Mouse (Mus musculus): ENCODE results near the gene Dse. TPM values are rescaled to one million over a fixed set of nuclear protein-coding genes. Genes with fewer than 3 reads are reported as not detected.

Gene Dse
- polyA plus RNA-seq, 1 experiment from 2014 or later, result 5.8 TPM

DNA sequence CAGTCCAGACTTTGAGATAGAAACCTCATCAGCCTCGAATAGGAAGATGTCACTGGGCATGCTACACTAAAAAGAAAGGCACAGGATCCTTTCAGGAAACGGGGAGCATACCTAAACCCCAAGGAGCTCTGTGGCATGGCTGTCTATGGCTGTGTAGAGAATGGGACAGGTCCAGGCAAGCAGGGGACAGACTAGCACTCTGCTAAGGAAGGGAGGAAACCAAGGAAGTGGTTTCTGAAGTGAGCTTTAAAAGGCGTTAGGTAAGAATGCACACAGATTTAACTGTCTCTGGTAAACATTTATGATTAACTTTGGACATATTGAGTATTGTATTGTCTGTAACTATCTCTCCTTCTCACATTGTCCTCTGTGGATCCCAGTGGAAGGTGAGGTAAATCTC lies 10.2 kb downstream of the Dse start:
- Histone ChIP-seq H3K9me3 (ENCODE audit: low read length) (no peaks in the 10 kb centered on the region), H3K4me3 (ENCODE audit: low read depth, low read length) (no peak overlapping the region), H3K27me3 (ENCODE audit: insufficient read depth, low read length) (no peaks in the 10 kb centered on the region), H3K9ac (replicated peaks) (no peak overlapping the region), H3K4me2 (ENCODE audit: low read depth, low read length) (no peak overlapping the region), H3K36me3 (replicated peaks; ENCODE audit: insufficient read depth, low read length) (no peaks in the 10 kb centered on the region), H3K4me1 (ENCODE audit: insufficient read depth) (0 out of 2 replicates have a peak, but pooled peaks cover 8% of the 10 kb centered on the region), H3K27ac (ENCODE audit: low read depth) (no peak overlapping the region)
- ATAC-seq, result no peak
- TF ChIP-seq CTCF (IDR thresholded peaks at IDR 0.05; ENCODE audit: low read depth) (no peak), EP300 (IDR thresholded peaks at IDR 0.05; ENCODE audit: low read depth) (no peak)
- WGBS (ENCODE audit: insufficient replicate concordance), result 28% methylated on average over 3 of the region's 3 CpGs
- no peak for DNase-seq

DNA sequence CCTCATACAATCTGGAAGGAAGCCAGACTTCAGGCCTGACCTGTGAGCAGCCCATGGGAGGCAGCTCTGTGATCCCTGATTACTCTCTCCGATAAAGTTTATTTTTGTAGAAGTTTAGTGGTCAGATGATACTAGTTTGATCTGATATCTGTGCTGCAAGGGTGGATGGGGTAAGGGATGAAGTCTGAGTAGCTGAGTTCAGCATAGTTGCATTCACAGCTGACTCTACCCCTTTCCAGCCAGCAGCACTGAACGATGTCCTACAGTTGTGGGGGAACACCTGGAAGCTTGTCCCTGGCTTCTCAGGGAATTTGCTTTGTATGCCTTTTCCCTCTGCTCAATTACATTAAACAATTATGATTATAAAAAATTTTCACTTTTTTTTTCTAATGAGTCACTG lies 12.6 kb downstream of the Dse start:
- Histone ChIP-seq H3K4me2 (ENCODE audit: low read depth, low read length) (no peak overlapping the region), H3K27ac (ENCODE audit: low read depth) (no peak overlapping the region), H3K27me3 (ENCODE audit: insufficient read depth, low read length) (no peaks in the 10 kb centered on the region), H3K4me3 (ENCODE audit: low read depth, low read length) (no peak overlapping the region), H3K9ac (replicated peaks) (no peak overlapping the region), H3K9me3 (ENCODE audit: low read length) (no peaks in the 10 kb centered on the region), H3K36me3 (replicated peaks; ENCODE audit: insufficient read depth, low read length) (no peaks in the 10 kb centered on the region), H3K4me1 (ENCODE audit: insufficient read depth) (0 out of 2 replicates have a peak, but pooled peaks cover 8% of the 10 kb centered on the region)
- DNase-seq (no peak), ATAC-seq (no peak)
- TF ChIP-seq CTCF (IDR thresholded peaks at IDR 0.05; ENCODE audit: low read depth) (no peak), EP300 (IDR thresholded peaks at IDR 0.05; ENCODE audit: low read depth) (no peak)
- 46% methylated on average over 2 of the region's 2 CpGs for WGBS (ENCODE audit: insufficient replicate concordance)

DNA sequence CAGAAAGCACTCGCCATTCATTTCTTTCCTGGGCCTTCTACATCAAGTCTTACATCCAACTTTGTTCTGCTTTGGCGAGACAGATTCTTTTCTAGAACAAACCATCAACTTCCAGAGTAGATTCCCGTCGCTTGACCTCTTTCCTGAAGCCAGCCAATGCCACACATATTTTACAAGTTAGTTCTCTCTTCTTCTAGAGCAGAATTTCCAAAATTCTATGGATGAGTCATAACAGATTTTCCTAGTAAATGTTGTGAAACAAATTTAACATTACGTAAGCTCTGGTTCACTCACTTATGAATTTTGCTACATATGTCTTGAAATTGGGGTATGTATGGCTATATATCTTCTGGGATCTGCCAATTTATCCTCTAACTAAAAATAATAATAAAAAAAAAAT lies 13.0 kb downstream of the Dse start:
- Histone ChIP-seq H3K9me3 (ENCODE audit: low read length) (no peaks in the 10 kb centered on the region), H3K27ac (ENCODE audit: low read depth) (no peak overlapping the region), H3K4me3 (ENCODE audit: low read depth, low read length) (no peak overlapping the region), H3K36me3 (replicated peaks; ENCODE audit: insufficient read depth, low read length) (no peaks in the 10 kb centered on the region), H3K4me2 (ENCODE audit: low read depth, low read length) (no peak overlapping the region), H3K4me1 (ENCODE audit: insufficient read depth) (peaks cover 8% of the 10 kb centered on the region; the same call in 1 of the 2 replicates), H3K9ac (replicated peaks) (no peak overlapping the region), H3K27me3 (ENCODE audit: insufficient read depth, low read length) (no peaks in the 10 kb centered on the region)
- TF ChIP-seq EP300 (IDR thresholded peaks at IDR 0.05; ENCODE audit: low read depth) (no peak), CTCF (IDR thresholded peaks at IDR 0.05; ENCODE audit: low read depth) (no peak)
- WGBS (ENCODE audit: insufficient replicate concordance), result 71% methylated on average over 5 of the region's 5 CpGs
- ATAC-seq (no peak), DNase-seq (no peak)

DNA sequence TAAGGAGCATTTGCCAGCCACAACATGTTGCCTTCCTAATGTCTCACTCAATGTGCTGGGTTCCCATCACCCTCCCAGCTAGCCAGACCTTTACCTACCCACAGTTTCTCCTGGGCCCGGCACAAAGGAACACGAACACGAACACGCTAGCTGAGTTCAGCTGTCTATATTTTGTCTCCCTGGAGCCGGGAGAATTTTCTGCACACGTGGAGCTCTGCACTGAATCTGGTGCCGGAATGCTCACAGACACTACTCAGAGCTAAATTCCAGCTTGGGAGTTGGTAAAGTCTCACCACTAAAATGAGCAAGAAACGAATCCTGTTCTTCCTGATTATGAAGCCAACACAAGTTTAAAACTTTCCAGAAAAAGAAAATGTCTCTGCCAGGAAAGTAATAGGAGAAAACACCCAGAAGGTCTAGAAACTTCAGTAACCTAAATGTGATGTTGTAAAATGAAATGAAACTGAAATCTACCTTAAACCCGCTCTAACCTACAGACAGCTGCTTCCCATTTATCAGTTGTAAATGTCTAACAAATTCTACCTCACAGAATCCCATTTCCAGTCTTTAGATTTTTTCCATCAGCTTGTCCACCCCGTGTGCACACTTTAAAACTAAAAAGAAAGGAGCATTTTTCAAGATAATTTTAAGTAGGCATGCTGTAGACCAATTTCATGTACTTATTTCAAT lies 20.8 kb downstream of the Dse start:
- Histone ChIP-seq H3K27ac (ENCODE audit: low read depth) (no peak overlapping the region), H3K36me3 (replicated peaks; ENCODE audit: insufficient read depth, low read length) (no peaks in the 10 kb centered on the region), H3K4me3 (ENCODE audit: low read depth, low read length) (no peak overlapping the region), H3K4me2 (ENCODE audit: low read depth, low read length) (0 out of 2 replicates have a peak overlapping the region, but pooled peaks have one; percentile 9), H3K9me3 (ENCODE audit: low read length) (no peaks in the 10 kb centered on the region), H3K4me1 (ENCODE audit: insufficient read depth) (peaks cover 2% of the 10 kb centered on the region; the same call in 1 of the 2 replicates), H3K27me3 (ENCODE audit: insufficient read depth, low read length) (no peaks in the 10 kb centered on the region), H3K9ac (replicated peaks) (no peak overlapping the region)
- no peak for TF ChIP-seq CTCF (IDR thresholded peaks at IDR 0.05; ENCODE audit: low read depth)
- TF ChIP-seq EP300 (IDR thresholded peaks at IDR 0.05; ENCODE audit: low read depth), result no peak
- DNase-seq (no peak), ATAC-seq (no peak)
- WGBS (ENCODE audit: insufficient replicate concordance), result 75% methylated on average over 10 of the region's 10 CpGs

DNA sequence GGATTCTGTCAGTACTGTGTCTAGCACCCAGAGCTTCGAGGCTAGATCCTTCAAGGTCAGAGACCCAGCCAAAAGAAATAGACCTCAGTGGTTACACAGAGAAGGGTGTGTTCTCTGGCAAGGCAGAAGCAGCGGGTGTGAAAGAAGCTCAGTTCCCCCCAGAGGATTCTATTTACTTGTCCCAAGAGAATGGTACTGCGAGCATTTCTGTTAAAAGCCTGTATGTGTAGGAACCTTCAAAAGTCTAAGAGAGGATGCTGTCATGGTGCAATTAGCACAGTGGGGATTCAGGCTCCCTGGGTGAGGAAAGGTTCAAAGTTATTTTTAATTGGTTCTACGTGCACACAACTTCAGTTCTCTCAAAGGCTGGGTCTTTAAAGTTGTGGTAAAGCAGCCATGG lies 22.0 kb downstream of the Dse start:
- H3K4me3 ChIP-seq (ENCODE audit: low read depth, low read length), result no peak overlapping the region
- no peaks in the 10 kb centered on the region for H3K9me3 ChIP-seq (ENCODE audit: low read length)
- TF ChIP-seq CTCF (IDR thresholded peaks at IDR 0.05; ENCODE audit: low read depth), result no peak
- TF ChIP-seq EP300 (IDR thresholded peaks at IDR 0.05; ENCODE audit: low read depth), result no peak
- no peak overlapping the region for H3K4me2 ChIP-seq (ENCODE audit: low read depth, low read length)
- H3K9ac ChIP-seq (replicated peaks), result no peak overlapping the region
- H3K36me3 ChIP-seq (replicated peaks; ENCODE audit: insufficient read depth, low read length), result no peaks in the 10 kb centered on the region
- ATAC-seq, result no peak
- peaks cover 2% of the 10 kb centered on the region; the same call in 1 of the 2 replicates for H3K4me1 ChIP-seq (ENCODE audit: insufficient read depth)
- 52% methylated on average over 4 of the region's 4 CpGs for WGBS (ENCODE audit: insufficient replicate concordance)
- H3K27ac ChIP-seq (ENCODE audit: low read depth), result no peak overlapping the region
- H3K27me3 ChIP-seq (ENCODE audit: insufficient read depth, low read length), result no peaks in the 10 kb centered on the region
- no peak for DNase-seq

DNA sequence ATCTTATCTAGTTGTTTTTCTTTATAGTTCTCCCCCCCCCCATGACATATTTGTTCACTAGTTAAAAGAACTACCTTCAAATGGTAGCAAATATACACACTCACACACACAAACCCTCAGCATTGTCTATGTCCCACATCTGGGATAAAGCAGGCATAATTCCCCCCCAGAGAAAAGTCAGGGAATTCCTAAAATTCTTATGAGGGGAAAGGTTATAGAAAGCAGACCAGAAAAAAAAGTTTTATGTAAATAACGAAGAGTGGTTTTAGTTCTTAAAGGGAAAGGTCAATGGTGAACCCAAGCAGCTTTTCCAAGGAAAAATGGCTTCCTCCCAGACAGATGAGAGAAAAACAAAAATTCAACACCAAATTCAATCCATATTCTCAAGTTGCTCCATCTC lies 22.6 kb downstream of the Dse start:
- WGBS (ENCODE audit: insufficient replicate concordance), result 45% methylated on average over 1 of the region's 1 CpGs
- Histone ChIP-seq H3K36me3 (replicated peaks; ENCODE audit: insufficient read depth, low read length) (no peaks in the 10 kb centered on the region), H3K9me3 (ENCODE audit: low read length) (no peaks in the 10 kb centered on the region), H3K27ac (ENCODE audit: low read depth) (no peak overlapping the region), H3K27me3 (ENCODE audit: insufficient read depth, low read length) (no peaks in the 10 kb centered on the region), H3K4me2 (ENCODE audit: low read depth, low read length) (no peak overlapping the region), H3K9ac (replicated peaks) (no peak overlapping the region), H3K4me1 (ENCODE audit: insufficient read depth) (peaks cover 2% of the 10 kb centered on the region; the same call in 1 of the 2 replicates), H3K4me3 (ENCODE audit: low read depth, low read length) (no peak overlapping the region)
- no peak for DNase-seq
- no peak for ATAC-seq
- TF ChIP-seq EP300 (IDR thresholded peaks at IDR 0.05; ENCODE audit: low read depth) (no peak), CTCF (IDR thresholded peaks at IDR 0.05; ENCODE audit: low read depth) (no peak)

All from liver, postnatal 0 days (tissue).